ENCODE assay signal across 8 mouse cellular contexts in genomic region chr8:94871108-94871894, GRCm38 (mm10). TPM values are rescaled to one million over a fixed set of nuclear protein-coding genes. Genes with fewer than 3 reads are reported as not detected.
A peak's percentile ranks its signal among the peaks of the same experiment; 100 is the strongest.
DNase-seq lines count a peak whose midpoint lies in the region; ATAC-seq and TF ChIP-seq lines count a peak whose summit lies in the region.

No protein-coding gene starts in this region.

- no peak for TF ChIP-seq CTCF in E14TG2a.4 (conservative IDR thresholded peaks at IDR 0.05; ENCODE audit: low read length)
- no peak for TF ChIP-seq CTCF in bone marrow macrophage, adult 2 months (IDR thresholded peaks at IDR 0.05; ENCODE audit: low read depth, low read length)

- no peaks in the 10 kb centered on the region for H3K9me3 ChIP-seq in E14TG2a.4 (ENCODE audit: low read length)
- H3K9me3 ChIP-seq in forebrain, embryonic 12.5 days = no peaks in the 10 kb centered on the region
- H3K9me3 ChIP-seq in liver, embryonic 16.5 days (replicated peaks; ENCODE audit: control insufficient read depth, low read length) = no peaks in the 10 kb centered on the region
- no peaks in the 10 kb centered on the region for H3K9me3 ChIP-seq in neural tube, embryonic 14.5 days (ENCODE audit: control insufficient read depth, low read length)

- peak overlapping the region; percentile 69 for H3K4me3 ChIP-seq in E14TG2a.4 (replicated peaks; ENCODE audit: low read length)
- peak overlapping the region; percentile 33 for H3K4me3 ChIP-seq in bone marrow macrophage, adult 2 months (ENCODE audit: insufficient read depth, low read length)
- H3K4me3 ChIP-seq in forebrain, embryonic 12.5 days (replicated peaks) = peak overlapping the region; percentile 48
- H3K4me3 ChIP-seq in liver, embryonic 16.5 days (ENCODE audit: low read depth, low read length) = peak overlapping the region; percentile 14
- H3K4me3 ChIP-seq in neural tube, embryonic 14.5 days (ENCODE audit: low read depth, low read length) = peak overlapping the region; percentile 59

- H3K9ac ChIP-seq in forebrain, embryonic 12.5 days = peak overlapping the region; percentile 60
- no peak overlapping the region for H3K9ac ChIP-seq in liver, embryonic 16.5 days (ENCODE audit: low read depth, low read length)
- peak overlapping the region; percentile 72 for H3K9ac ChIP-seq in neural tube, embryonic 14.5 days (replicated peaks; ENCODE audit: low read depth, low read length)

- DNase-seq in heart, postnatal 10 days = peak; percentile 71 to 75
- DNase-seq in kidney, postnatal 36 days = peak; percentile 80 to 88

- peaks cover 58% of the 10 kb centered on the region for H3K4me1 ChIP-seq in E14TG2a.4 (replicated peaks; ENCODE audit: low read depth, low read length)
- H3K4me1 ChIP-seq in bone marrow macrophage, adult 2 months (ENCODE audit: control insufficient read depth, insufficient read depth, low read length) = 0 out of 2 replicates have a peak, but pooled peaks cover 2% of the 10 kb centered on the region
- peaks cover 66% of the 10 kb centered on the region for H3K4me1 ChIP-seq in forebrain, embryonic 12.5 days
- peaks cover 29% of the 10 kb centered on the region for H3K4me1 ChIP-seq in liver, embryonic 16.5 days (ENCODE audit: control insufficient read depth, low read depth, low read length)
- peaks cover 26% of the 10 kb centered on the region for H3K4me1 ChIP-seq in neural tube, embryonic 14.5 days (ENCODE audit: control insufficient read depth, insufficient read depth, low read length)

- no peak overlapping the region for H3K27ac ChIP-seq in bone marrow macrophage, adult 2 months (ENCODE audit: insufficient read depth, low read depth, low read length)
- peak overlapping the region; percentile 36; the same call in 1 of the 2 replicates for H3K27ac ChIP-seq in forebrain, embryonic 12.5 days
- no peak overlapping the region for H3K27ac ChIP-seq in liver, embryonic 16.5 days (ENCODE audit: low read length)
- H3K27ac ChIP-seq in neural tube, embryonic 14.5 days (ENCODE audit: low read depth, low read length) = peak overlapping the region; percentile 25

- 10% methylated on average over 7 of the region's 7 CpGs for WGBS in forebrain, embryonic 12.5 days
- 6% methylated on average over 6 of the region's 7 CpGs for WGBS in liver, embryonic 16.5 days (ENCODE audit: insufficient replicate concordance)
- WGBS in neural tube, embryonic 14.5 days = 9% methylated on average over 6 of the region's 7 CpGs

- peaks cover 17% of the 10 kb centered on the region for H3K36me3 ChIP-seq in E14TG2a.4 (ENCODE audit: insufficient read depth, low read length)
- peaks cover 10% of the 10 kb centered on the region for H3K36me3 ChIP-seq in forebrain, embryonic 12.5 days (replicated peaks)
- peaks cover 10% of the 10 kb centered on the region for H3K36me3 ChIP-seq in liver, embryonic 16.5 days (ENCODE audit: control insufficient read depth, insufficient read depth)
- H3K36me3 ChIP-seq in neural tube, embryonic 14.5 days (ENCODE audit: control insufficient read depth, insufficient read depth, low read length) = peaks cover under 1% of the 10 kb centered on the region; the same call in 1 of the 2 replicates

- peak overlapping the region; percentile 78 for H3K4me2 ChIP-seq in forebrain, embryonic 12.5 days
- H3K4me2 ChIP-seq in liver, embryonic 16.5 days (ENCODE audit: low read depth, low read length) = peak overlapping the region; percentile 45
- H3K4me2 ChIP-seq in neural tube, embryonic 14.5 days (ENCODE audit: low read depth, low read length) = peak overlapping the region; percentile 75

- peaks cover 34% of the 10 kb centered on the region for H3K27me3 ChIP-seq in E14TG2a.4 (ENCODE audit: insufficient read depth, low read length)
- H3K27me3 ChIP-seq in forebrain, embryonic 12.5 days = peaks cover 36% of the 10 kb centered on the region
- peaks cover 27% of the 10 kb centered on the region for H3K27me3 ChIP-seq in liver, embryonic 16.5 days (ENCODE audit: control insufficient read depth, insufficient read depth, low read depth, low read length)
- peaks cover 10% of the 10 kb centered on the region for H3K27me3 ChIP-seq in neural tube, embryonic 14.5 days (ENCODE audit: control insufficient read depth, insufficient read depth, low read length)

- intact Hi-C loops in heart, postnatal 10 days (cut with DNase I) = no loop called here

- TF ChIP-seq POLR2A in bone marrow macrophage, adult 2 months (IDR thresholded peaks at IDR 0.05; ENCODE audit: borderline replicate concordance, low read depth, low read length) = no peak

- ATAC-seq in forebrain, embryonic 12.5 days (ENCODE audit: low FRiP score) = peak; percentile 78
- ATAC-seq in liver, embryonic 16.5 days (ENCODE audit: low read depth) = no peak
- ATAC-seq in neural tube, embryonic 14.5 days (ENCODE audit: low read depth) = peak; percentile 81
- ATAC-seq in monocyte, adult 5-6 weeks (replicated peaks; ENCODE audit: insufficient number of reproducible peaks, low FRiP score, low TSS enrichment, poor library complexity, severe bottlenecking) = no peak

RNA-seq across cellular contexts. Expression of gene Dok4, which starts 4.8 kb away (rescaled TPM):
- 3.7 and 7.4 TPM in 2 replicates for polyA plus RNA-seq in bone marrow macrophage, adult 2 months (2012; ENCODE audit: insufficient read depth, insufficient read length, missing spikeins)
- polyA plus RNA-seq in forebrain, embryonic 12.5 days (2016; fragmentation: Nextera tagmentation; extraction: Ambion mirVana) = 22.0 and 25.1 TPM in 2 replicates
- total RNA-seq in heart, postnatal 10 days (2021) = 10 to 100 TPM; 34.2 to 44.2 TPM
- polyA plus RNA-seq in liver, embryonic 16.5 days (2015; fragmentation: Nextera tagmentation; extraction: Ambion mirVana) = 7.8 and 9.4 TPM in 2 replicates
- 66.6 and 103 TPM in 2 replicates for polyA plus RNA-seq in neural tube, embryonic 14.5 days (2014; fragmentation: Nextera tagmentation; extraction: Ambion mirVana)
- 0.97 to 4.5 TPM (median 1.2 TPM) in 3 replicates for total RNA-seq in monocyte, adult 5-6 weeks (2017)

RNA-seq across cellular contexts. Expression of gene Polr2c, which starts 14.1 kb away (rescaled TPM):
- polyA plus RNA-seq in bone marrow macrophage, adult 2 months (2012; ENCODE audit: insufficient read depth, insufficient read length, missing spikeins) = 41.7 and 44.9 TPM in 2 replicates
- 144 and 147 TPM in 2 replicates for polyA plus RNA-seq in forebrain, embryonic 12.5 days (2016; fragmentation: Nextera tagmentation; extraction: Ambion mirVana)
- total RNA-seq in heart, postnatal 10 days (2021) = 10 to 100 TPM; 61.5 to 63.6 TPM
- polyA plus RNA-seq in liver, embryonic 16.5 days (2015; fragmentation: Nextera tagmentation; extraction: Ambion mirVana) = 65.7 and 67.0 TPM in 2 replicates
- 118 TPM in 2 replicates for polyA plus RNA-seq in neural tube, embryonic 14.5 days (2014; fragmentation: Nextera tagmentation; extraction: Ambion mirVana)
- total RNA-seq in monocyte, adult 5-6 weeks (2017) = 36.9 to 49.4 TPM (median 40.6 TPM) in 3 replicates

RNA-seq across cellular contexts. Expression of gene Ciapin1, which starts 33.1 kb away (rescaled TPM):
- polyA plus RNA-seq in bone marrow macrophage, adult 2 months (2012; ENCODE audit: insufficient read depth, insufficient read length, missing spikeins) = 12.9 and 19.7 TPM in 2 replicates
- polyA plus RNA-seq in forebrain, embryonic 12.5 days (2016; fragmentation: Nextera tagmentation; extraction: Ambion mirVana) = 170 and 179 TPM in 2 replicates
- total RNA-seq in heart, postnatal 10 days (2021) = 10 to 100 TPM; 74.8 to 87.7 TPM
- polyA plus RNA-seq in liver, embryonic 16.5 days (2015; fragmentation: Nextera tagmentation; extraction: Ambion mirVana) = 37.5 TPM in 2 replicates
- 149 and 174 TPM in 2 replicates for polyA plus RNA-seq in neural tube, embryonic 14.5 days (2014; fragmentation: Nextera tagmentation; extraction: Ambion mirVana)
- 17.0 to 23.7 TPM (median 17.3 TPM) in 3 replicates for total RNA-seq in monocyte, adult 5-6 weeks (2017)

RNA-seq across cellular contexts. Expression of gene Coq9, which starts 33.2 kb away (rescaled TPM):
- 33.1 and 34.1 TPM in 2 replicates for polyA plus RNA-seq in bone marrow macrophage, adult 2 months (2012; ENCODE audit: insufficient read depth, insufficient read length, missing spikeins)
- polyA plus RNA-seq in forebrain, embryonic 12.5 days (2016; fragmentation: Nextera tagmentation; extraction: Ambion mirVana) = 47.8 and 52.3 TPM in 2 replicates
- total RNA-seq in heart, postnatal 10 days (2021) = 100 to 1,000 TPM; 332 to 338 TPM
- 55.3 and 61.8 TPM in 2 replicates for polyA plus RNA-seq in liver, embryonic 16.5 days (2015; fragmentation: Nextera tagmentation; extraction: Ambion mirVana)
- 62.3 and 67.1 TPM in 2 replicates for polyA plus RNA-seq in neural tube, embryonic 14.5 days (2014; fragmentation: Nextera tagmentation; extraction: Ambion mirVana)
- total RNA-seq in monocyte, adult 5-6 weeks (2017) = 23.0 to 27.5 TPM (median 25.1 TPM) in 3 replicates

RNA-seq across cellular contexts. Expression of gene Ccdc102a, which starts 46.6 kb away (rescaled TPM):
- polyA plus RNA-seq in bone marrow macrophage, adult 2 months (2012; ENCODE audit: insufficient read depth, insufficient read length, missing spikeins) = not detected in 2 replicates
- polyA plus RNA-seq in forebrain, embryonic 12.5 days (2016; fragmentation: Nextera tagmentation; extraction: Ambion mirVana) = 11.8 and 15.9 TPM in 2 replicates
- total RNA-seq in heart, postnatal 10 days (2021) = 10 to 100 TPM; 15.3 to 16.0 TPM
- 1.4 and 1.6 TPM in 2 replicates for polyA plus RNA-seq in liver, embryonic 16.5 days (2015; fragmentation: Nextera tagmentation; extraction: Ambion mirVana)
- polyA plus RNA-seq in neural tube, embryonic 14.5 days (2014; fragmentation: Nextera tagmentation; extraction: Ambion mirVana) = 2.9 and 7.9 TPM in 2 replicates
- total RNA-seq in monocyte, adult 5-6 weeks (2017) = 1.1 to 11.3 TPM (median 1.8 TPM) in 3 replicates

Comparison
In these comparisons a context has a peak if more than half of its experiments do, and no peak if none do; other contexts are left out.
1. H3K4me3 ChIP-seq: peak in every context shown above with its lines; median percentile 69 in E14TG2a.4; 59 in neural tube, embryonic 14.5 days; 48 in forebrain, embryonic 12.5 days; 33 in bone marrow macrophage, adult 2 months; 14 in liver, embryonic 16.5 days.
2. H3K27ac ChIP-seq: peak in forebrain, embryonic 12.5 days (single experiment) and neural tube, embryonic 14.5 days (single experiment); none in bone marrow macrophage, adult 2 months (single experiment) and liver, embryonic 16.5 days (single experiment).
3. ATAC-seq: peak in forebrain, embryonic 12.5 days (single experiment) and neural tube, embryonic 14.5 days (single experiment); none in liver, embryonic 16.5 days (single experiment) and monocyte, adult 5-6 weeks (single experiment).
4. Peak in every context shown above with its lines, with median percentiles within 50 percentile points of each other: H3K4me2 ChIP-seq.